Mouse (Mus musculus): ENCODE measurements around the gene Zg16.
"Not testable (repeated sequence)": the region's sequence is repeated elsewhere in the genome, so short reads cannot be mapped to it uniquely, and the experiment has no call there.

Gene Zg16

DNA sequence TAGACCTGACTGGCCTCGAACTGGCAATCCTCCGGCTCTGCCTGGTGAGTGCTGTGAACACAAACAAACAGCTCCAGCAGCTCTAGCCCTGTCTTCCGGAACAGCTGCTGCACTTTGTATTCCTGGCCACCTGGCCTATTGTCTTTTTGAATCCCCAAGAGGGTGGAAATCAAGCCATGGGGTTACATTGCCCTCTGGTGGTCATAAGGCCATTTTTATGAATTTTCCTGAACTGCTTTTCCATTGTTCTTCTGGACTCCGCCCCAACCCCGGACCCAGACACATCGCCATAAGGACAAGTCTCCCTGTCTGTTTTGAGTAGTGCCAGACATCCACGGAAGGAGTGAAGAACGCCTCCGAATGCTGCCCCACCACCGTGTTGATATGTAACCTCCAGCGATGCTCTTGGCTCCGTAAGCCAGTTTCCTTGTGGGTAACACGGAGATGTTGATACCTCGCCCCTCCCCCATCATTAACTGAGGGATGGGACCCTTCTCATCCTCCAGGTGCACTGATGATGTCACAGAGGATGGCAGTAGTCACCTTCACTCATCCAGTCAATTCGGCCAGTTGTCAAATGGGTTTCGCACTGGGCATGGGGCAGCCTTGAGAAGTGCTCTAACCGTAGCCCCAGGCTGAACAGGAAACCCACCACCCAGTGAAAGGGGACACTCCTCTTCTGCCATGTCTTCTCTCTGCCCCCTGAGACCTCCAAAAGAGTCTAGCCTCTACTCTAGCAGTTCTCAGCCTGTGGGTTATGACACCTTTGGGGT, 17.6 kb upstream of the Zg16 start:
- peak; percentile 95 for DNase-seq (ENCODE audit: low read depth, low spot score)

DNA sequence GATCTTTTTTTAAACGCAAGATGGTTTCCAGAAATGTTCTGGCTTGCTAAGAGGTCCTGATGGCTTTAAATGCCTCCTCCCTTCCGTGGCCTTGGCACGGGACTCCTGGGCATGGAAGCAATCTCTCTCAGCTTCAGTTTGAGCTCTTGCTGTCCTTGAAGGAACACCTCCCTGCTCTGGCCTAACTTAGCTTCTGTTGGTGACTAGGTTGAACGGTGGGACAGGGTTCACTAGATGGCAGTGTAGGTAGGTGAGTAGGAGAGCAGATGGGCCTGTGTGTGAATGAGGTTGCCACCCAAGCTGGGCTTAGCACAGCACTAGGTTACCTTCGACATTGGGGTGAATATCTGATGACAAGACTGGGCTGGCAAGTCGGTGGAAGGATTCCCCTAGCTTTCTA, 16.8 kb upstream of the Zg16 start:
- DNase-seq (ENCODE audit: low read depth, low spot score), result no peak

DNA sequence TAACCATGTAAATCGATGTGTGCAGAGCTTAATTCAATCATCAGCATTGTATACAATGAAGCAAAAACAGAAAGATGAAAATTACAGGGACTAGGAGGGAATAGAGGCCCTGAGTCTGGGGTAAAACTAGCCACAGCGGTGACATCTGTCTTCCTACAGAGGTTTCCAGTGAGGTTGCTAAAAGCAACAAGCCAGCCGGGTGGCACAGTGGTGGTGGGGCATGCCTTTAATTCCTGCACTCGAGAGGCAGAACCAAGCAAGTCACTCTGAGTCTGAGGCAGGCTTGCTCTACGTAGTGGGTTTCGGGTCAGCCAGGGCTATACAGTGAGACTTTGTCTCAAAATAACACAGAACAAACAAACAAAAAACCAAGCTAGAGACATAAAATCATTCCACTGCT, 15.0 kb upstream of the Zg16 start:
- DNase-seq (ENCODE audit: low read depth, low spot score), result no peak

DNA sequence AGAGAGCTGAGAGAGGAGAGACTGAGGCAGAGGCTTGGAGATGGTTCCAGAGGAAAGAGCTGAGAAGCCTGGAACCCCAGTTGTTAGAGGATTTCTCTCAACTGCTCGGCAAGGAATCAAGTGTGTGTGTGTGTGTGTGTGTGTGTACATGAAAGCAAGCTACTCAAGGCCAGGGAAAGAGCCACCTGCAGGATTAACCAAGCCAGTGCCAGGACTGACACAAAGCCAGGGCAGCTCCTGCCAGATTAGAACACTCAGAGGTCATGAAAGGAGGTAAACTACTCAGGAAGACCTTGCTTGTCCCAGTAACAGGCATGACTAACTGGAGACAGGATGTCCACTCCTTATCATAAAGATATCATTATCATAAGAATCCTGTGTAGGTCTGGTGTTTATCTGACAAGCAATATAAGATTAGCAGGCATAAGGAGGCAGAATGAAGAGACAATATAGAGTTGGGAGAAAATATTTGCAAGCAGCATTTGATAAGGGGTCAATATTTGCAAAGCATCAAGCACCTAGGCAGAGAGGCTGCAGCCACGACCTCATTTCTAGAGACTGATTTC, 14.4 kb upstream of the Zg16 start:
- DNase-seq (ENCODE audit: low read depth, low spot score), result no peak

DNA sequence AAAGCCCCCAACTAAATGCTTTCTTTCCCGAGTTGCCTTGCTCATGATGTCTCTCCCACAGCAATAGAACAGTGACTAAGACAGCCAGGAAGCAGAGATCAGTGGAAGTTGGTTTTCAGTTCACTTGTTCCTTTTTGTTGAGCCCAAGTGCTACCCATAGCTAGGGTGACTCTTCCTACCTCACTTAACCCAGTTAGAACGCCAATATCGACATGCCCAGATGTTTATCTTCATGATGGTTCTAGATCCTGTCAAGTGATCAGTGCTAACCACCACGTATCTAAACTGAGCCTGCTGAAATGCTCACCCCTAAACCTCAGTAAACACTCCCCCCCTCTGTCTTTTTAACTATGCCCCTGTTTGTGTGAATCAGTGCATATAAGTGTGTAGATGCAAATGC, 12.4 kb upstream of the Zg16 start:
- DNase-seq (ENCODE audit: low read depth, low spot score), result no peak

DNA sequence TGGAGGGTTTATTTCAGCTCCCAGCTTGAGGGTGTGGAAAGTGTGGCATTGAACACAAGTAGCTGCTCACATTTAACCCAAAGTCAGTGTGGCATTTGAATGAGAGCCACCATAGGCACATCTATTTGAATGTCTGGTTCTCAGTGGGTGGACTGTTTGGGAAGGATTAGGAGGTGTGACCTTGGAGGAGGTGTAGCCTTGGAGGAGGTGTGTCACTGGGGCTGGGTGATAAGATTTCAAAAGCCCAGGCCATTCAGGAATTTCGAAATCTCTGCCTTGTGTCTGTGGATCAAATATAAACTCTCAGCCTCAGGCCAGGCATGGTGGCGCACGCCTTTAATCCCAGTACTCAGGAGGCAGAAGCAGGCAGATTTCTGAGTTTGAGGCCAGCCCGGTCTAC, 11.8 kb upstream of the Zg16 start:
- DNase-seq (ENCODE audit: low read depth, low spot score), result no peak

DNA sequence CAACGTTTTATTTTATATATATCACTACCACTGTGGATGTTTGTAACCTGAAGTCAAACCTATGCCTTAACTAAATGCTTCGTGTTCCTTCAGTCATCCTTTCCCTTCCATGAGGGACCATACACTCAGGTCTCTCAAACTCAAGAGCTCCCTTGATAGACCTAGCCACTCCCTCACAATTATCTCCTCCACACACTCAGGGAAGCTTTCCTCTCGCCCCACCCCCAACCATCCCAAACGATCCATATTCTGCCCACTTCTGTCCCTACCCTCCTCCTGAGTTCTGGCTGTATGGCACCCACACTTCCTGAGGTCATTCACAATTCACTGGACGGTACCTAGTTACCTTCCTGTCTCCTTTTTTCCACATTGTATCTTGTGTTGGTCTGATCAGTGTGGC, 11.4 kb upstream of the Zg16 start:
- no peak for DNase-seq (ENCODE audit: low read depth, low spot score)

DNA sequence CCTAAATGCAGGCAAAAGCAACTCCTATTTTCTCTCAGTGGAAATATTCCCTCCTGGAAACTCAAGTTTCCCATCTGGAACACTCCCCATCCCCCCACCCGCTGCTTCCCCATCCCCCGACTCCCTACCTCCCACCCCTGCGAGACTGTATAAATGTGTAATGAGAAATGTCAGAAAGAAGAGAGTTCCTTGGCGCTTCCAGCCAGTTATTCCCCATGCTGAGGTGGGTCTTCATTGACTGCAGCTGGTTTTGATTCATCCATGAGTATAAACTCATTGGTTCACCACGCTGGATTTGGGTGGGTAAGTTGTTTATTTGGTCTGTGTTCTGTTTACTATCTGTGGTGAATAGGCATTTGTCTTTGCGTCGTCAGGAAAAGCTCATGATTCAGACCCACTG, 9.3 kb upstream of the Zg16 start:
- DNase-seq (ENCODE audit: low read depth, low spot score), result no peak

DNA sequence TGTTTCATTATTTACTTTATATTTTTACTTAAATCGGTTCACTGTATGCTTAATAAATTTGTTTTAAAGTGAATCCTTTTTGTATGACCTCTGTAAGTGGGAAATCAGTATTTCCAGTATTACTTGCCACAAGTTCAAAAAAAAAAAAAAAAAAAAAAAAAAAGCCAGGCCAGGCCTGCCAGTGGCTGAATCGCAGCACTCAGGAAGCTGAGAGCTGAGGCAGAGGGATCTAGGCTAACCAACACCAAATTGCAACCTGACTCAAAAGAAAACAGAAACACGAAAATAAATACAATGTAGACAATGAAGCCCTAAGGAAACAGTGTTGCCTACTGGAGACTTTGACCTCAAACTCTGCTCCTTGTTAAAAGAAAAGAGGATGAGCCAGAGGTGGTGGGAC, 6.8 kb upstream of the Zg16 start:
- DNase-seq (ENCODE audit: low read depth, low spot score), result no peak

DNA sequence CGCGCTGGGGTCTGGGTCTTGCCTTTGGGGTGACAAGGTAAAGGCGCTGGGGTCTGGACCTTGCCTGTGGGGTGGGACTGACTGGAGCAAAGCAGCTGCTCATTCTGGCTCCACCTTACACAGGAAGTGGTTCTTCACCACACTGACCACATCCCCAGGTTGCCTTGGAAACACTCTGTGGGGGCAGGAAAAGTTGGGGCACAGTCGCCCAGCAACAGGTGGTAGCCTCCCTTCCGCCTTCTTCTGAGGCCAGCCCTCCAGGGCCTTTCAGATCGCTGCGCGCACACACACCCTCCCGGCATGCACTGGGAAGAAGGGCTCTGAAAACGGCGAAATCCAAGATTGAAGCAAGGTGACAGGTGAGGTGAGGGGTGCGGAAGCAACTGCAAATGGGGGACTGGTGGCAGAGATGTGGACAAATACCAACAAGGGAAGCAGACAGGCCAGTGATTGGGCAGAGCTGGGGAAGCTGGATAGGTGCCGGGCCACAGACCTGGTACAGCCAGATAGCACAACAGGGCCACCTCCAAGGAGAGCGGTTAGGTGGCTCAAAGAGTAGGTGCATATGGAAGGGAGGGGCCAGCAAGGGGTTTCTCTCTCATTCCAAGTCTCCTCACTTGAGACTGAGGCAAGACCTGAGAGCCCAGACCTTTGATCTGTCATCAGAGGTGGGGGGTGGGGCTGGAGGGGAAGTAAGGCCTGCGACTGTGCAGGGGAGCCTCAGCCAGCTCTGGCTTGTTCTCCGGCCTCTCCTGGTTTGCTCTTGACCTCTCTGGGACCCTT, 4.2 kb upstream of the Zg16 start, which contains the start of gene AI467606:
AI467606 (plus strand) TSS at position 246 of the 783 bp plus-strand sequence.
- DNase-seq (ENCODE audit: low read depth, low spot score), result peak; percentile 24

DNA sequence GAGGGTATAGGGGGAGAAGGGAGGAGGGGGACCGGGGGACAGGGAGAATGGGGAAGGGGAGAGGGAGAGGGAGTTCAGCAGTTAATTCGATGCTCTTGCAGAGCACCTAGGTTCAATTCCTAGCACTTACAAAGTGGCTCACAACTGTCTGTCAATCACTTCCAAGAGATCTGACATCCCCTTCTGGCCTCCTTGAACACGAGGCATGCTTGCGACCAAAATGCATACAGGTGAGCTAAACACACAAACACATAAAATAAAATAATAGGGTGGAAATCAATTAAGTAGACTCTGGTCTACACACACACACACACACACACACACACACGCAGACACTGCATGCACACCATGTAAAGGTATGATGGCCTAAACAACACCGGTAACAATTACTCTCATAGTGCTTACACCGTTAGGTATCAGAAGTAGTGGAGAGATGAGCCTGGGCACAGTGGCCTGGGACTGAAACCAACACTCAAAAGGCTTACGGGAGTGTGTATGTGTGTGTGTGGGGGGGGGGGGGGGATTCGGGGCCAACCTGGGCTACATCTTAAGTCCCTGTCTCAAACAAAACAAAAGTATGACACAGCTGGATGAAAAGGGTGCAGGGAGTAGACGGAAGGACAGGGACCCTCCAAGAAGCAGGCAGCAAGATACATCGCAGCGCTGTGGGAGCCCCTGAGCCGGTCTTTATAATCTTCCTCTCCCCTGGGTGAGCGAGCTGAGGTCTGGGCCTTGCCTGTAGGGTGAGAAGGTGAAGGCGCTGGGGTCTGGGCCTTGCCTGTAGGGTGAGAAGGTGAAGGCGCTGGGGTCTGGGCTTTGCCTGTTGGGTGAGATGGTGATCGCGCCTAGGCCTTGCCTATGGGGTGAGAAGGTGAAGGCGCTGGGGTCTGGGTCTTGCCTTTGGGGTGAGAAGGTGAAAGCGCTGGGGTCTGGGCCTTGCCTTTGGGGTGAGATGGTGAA, 3.3 kb upstream of the Zg16 start:
- no peak for DNase-seq (ENCODE audit: low read depth, low spot score)

DNA sequence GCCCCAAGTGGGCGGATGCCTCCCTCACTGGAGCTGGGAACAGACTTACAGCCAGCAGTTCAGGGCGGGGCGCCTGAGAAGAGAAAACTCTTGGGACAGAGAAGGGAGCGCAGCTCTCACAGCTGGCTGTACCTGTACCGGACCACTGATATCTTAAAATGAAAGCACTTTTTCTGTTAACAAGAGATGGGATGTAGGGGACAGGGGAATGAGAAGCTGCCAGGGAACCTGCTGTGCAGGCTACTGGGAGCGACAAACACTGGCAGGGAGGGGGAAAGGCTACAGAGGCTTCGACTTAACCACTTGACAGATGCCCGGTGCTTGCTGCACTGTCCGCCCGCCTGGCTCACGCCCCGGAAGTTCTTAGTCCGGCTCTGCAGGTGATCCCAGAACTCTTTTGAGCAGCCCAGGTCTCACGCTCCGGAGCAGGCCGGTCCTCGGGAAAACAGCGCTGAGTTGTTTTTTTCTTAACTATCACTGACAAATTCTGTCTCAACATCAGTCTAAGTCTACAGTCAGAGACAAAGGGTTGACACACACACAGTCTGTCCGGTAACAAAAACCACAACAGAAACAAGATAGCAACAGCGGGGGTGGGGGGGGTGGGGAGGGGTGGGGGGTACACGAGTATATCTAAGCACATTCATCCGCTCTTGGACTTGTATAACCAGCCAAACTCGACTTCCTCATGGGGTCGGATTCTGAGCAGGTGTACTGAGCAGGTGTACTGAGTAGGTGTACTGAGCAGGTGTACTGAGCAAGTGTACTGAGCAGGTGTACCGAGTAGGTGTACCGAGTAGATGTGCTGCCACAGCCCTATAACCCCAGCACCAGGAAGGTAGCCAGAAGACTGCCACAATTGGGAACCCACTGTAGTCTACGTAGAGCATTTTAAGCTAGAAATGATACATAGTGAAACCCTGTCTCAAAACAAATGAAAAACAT, 2.0 kb upstream of the Zg16 start:
- DNase-seq (ENCODE audit: low read depth, low spot score), result no peak

DNA sequence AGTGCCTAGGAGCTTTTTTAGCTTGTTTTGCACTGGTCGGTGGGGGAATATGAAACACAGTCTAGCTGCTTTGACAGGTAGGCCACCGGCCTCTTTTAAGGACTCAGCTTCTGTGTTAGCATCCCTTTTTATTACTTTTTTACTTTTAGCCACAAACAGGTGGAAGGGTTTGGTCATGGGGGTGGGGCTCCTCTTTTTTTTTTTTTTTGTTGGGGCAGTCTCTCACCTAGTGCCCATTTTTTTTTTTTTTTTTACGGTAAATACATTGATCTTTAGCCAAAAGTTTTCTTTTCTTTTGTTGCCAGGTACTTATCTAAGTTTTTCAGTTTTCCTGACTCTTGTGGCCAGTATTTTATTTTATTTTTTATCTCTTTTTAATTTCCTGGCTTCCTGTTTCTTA, 955 bp upstream of the Zg16 start:
- no peak for DNase-seq (ENCODE audit: low read depth, low spot score)

DNA sequence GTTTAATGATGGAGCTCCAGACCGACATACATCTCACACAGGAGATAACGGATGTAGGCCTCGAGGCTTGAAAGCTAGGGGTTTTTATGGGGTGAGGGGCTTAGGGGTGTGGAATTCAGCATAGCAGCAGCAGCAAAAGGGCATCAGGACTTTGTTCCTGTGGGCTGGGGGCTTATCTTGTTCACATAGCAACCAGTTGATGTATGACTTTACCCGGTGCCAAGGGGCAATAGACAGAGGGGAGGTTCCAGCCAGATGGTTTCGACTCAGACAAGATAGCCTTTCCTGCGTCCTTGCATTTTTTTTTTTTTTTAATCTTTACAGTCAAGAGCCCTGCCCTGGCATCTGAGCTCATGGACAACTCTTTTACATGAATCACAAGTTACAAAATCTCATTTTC, 1.4 kb downstream of the Zg16 start:
- not testable (repeated sequence) for DNase-seq (ENCODE audit: low read depth, low spot score)

DNA sequence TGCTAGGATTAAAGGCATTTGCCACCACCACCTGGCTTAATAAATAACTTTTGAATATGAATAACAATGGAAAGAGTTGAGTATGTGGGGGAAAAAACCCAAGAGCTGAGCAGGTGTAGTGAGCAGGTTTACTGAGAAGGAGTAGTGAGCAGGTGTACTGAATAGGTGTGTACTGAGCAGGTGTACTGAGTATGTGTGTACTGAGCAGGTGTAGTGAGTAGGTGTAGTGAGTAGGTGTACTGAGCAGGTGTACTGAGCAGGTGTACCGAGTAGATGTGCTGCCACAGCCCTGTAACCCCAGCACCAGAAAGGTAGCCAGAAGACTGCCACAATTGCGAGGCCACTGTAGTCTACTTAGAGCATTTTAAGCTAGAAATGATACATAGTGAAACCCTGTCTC, 2.3 kb downstream of the Zg16 start:
- no peak for DNase-seq (ENCODE audit: low read depth, low spot score)

DNA sequence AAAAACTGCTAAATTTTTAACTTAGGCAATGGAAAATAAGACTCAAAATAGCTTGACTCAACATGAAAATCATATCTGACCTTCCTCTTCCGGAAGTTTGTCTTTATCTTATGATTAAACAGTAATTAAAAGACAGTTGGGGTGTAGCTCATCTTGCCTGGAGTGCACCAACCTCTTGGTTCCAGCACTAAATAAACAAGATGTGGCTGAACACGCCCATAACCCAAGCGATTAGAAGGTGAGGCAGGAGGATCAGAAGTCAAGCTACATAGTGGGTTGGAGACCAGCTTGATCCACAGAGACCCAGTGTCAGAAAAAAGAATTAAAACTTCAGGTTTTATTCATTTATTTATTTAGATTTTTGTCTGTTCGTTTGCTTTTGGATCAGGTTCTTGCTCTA, 3.4 kb downstream of the Zg16 start:
- no peak for DNase-seq (ENCODE audit: low read depth, low spot score)

DNA sequence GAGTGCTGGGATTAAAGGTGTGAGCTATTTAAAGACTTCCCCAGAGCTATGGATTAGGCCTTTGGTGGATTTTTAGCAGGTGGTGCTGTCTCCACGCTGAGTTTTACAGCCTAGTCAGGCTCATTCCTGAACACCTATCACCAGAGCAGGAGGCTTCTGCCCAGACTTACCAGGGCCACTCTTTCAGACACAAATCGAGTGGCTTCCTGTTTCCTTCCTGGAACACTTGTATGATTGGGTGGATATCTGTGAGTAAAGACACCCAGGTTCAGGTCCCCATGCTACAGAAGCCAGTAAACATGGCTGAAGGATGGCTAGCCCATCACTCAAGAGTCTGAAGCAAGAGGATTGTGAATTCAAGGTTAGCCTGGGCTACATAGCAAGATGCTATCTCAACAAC, 4.1 kb downstream of the Zg16 start:
- no peak for DNase-seq (ENCODE audit: low read depth, low spot score)

DNA sequence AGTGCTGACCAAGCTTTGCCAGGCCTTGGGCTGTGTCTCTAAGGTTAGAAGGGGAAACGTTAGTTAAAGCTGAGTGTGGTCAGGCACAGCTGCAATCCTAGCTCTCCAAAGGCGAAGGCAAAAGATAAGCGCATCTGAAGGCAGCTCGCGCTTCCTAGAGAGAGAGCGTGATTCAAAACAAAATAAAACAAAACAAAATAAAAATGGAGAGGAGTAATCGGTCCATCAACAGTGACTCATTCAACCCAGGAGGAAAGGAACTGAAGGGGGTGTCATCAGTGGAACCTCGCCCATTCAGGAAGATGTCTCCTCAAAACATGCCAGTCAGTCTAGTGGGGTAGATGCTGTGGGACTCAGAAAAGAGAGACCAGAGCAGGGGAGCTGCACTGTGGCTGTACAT, 4.9 kb downstream of the Zg16 start:
- no peak for DNase-seq (ENCODE audit: low read depth, low spot score)

DNA sequence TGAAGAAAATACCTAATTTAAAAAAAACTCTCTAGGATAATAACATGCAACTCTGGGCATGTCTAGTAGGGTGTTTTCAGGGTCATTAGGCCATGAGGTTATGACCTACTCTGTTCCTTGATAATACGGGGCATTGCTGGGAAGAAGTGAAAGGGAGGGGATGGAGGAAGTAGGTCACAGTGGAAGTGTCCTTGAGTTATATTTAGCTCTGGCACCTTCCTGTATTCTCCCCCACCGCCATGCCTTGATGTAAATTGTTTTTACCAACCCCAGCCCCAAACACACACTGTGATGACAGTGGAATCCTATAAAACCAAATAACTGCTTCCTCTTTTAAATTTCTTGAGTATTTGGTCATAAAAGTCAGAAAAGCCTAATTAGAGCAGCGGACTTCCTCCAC, 7.1 kb downstream of the Zg16 start:
- no peak for DNase-seq (ENCODE audit: low read depth, low spot score)

DNA sequence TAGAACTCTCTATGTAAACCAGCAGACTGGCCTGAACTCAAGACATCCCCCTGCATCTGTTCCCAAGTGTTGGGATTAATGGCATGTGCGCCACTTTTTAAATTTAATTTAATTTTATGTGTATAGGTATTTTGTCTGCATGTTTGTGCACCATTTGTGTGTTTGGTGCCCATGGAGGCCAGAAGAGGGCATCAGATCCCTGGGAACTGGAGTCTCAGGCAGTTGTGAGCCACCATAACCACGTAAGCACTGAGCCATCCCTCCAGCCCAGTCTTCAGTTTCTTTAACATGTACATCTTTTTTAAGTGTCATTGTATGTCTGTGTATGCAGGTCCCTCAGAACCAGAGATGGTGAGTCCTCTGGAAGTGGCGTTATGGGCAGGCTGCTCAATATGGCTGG, 9.4 kb downstream of the Zg16 start:
- no peak for DNase-seq (ENCODE audit: low read depth, low spot score)

DNA sequence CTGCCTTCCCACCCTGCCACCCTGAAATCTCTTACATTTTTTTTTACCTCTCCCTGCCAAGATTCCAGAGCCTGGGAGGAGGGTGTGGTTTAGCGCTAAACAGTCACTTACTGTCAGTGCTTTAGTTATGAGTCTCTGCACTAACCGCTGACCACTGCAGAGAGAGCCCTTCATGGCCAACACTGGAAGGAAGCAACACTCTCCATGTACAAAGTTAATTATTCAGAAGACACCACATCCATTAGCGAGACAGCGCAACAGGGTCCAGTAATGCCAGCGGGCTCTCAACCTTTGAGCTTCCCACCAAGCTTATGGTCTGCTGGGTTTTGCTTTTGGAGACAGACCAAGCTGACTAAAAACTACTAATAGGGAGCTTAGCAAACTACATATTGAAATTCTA, 10.9 kb downstream of the Zg16 start:
- DNase-seq (ENCODE audit: low read depth, low spot score), result no peak

Data from forelimb bud, embryonic 11.5 days (tissue).